Mouse (Mus musculus) CH12.LX (cell line): ENCODE results near the gene Tubb1. TPM values are rescaled to one million over a fixed set of nuclear protein-coding genes. Genes with fewer than 3 reads are reported as not detected.
A peak's percentile ranks its signal among the peaks of the same experiment; 100 is the strongest.

Source experiments
- DNase-seq: peaks from one replicate; pipeline ENCODE4 v3.0.0-alpha.2; 2013; ENCODE audit errors: extremely low read depth
- H3K27ac ChIP-seq: 2 replicates; pipeline ENCODE4 v1.5.1; 2012; ENCODE audit warnings: low read depth, mild to moderate bottlenecking, control low read depth, moderate library complexity; ENCODE audit not compliant: insufficient read depth
- H3K27me3 ChIP-seq: replicated peaks from 2 replicates; pipeline ENCODE3; 2012; ENCODE audit warnings: inconsistent platforms
- H3K36me3 ChIP-seq, 2 experiments: replicated peaks in 1 of 2; 2 replicates each; pipeline versions ENCODE3 to v1.6.1; 2012; ENCODE audit warnings: inconsistent platforms in 1 of 2, low read length in 1 of 2, mild to moderate bottlenecking in 1 of 2, mixed read lengths in 1 of 2, moderate library complexity in 1 of 2; ENCODE audit not compliant: control insufficient read depth in 1 of 2, insufficient read depth in 1 of 2
- H3K4me1 ChIP-seq, 2 experiments: 2 replicates each; pipeline ENCODE4 v1.6.1; 2012; ENCODE audit warnings: inconsistent platforms in 1 of 2, moderate library complexity in 1 of 2; ENCODE audit not compliant: insufficient read depth in 2 of 2, control insufficient read depth in 1 of 2
- H3K4me2 ChIP-seq: 2 replicates; pipeline ENCODE4 v1.6.1; 2012; ENCODE audit warnings: low read depth, mild to moderate bottlenecking, control low read depth; ENCODE audit not compliant: poor library complexity, insufficient read depth, severe bottlenecking
- H3K4me3 ChIP-seq, 3 experiments: fragments of 150-350 bp in 1 of 3; sonication (generic) in 1 of 3; replicated peaks in 1 of 3; 2 replicates each; pipeline versions ENCODE3 to v1.5.1; 2011 to 2012; ENCODE audit warnings: low read depth in 2 of 3, low read length in 2 of 3, mild to moderate bottlenecking in 2 of 3, moderate library complexity in 2 of 3, control low read depth in 1 of 3, improper control_type of control experiment in 1 of 3, inconsistent platforms in 1 of 3, mixed read lengths in 1 of 3; ENCODE audit not compliant: poor library complexity in 1 of 3
- H3K79me2 ChIP-seq: replicated peaks from 2 replicates; pipeline ENCODE4 v1.6.1; 2012; ENCODE audit warnings: mild to moderate bottlenecking, moderate library complexity; ENCODE audit not compliant: control insufficient read depth, poor library complexity, insufficient read depth, severe bottlenecking; ENCODE audit errors: extremely low read depth
- H3K9ac ChIP-seq: 2 replicates; pipeline ENCODE4 v1.6.1; 2012; ENCODE audit warnings: low read depth, mild to moderate bottlenecking, control low read depth, moderate library complexity; ENCODE audit not compliant: insufficient read depth
- H3K9me3 ChIP-seq: replicated peaks from 2 replicates; pipeline ENCODE3; 2012; ENCODE audit warnings: low read length, inconsistent platforms, mixed read lengths
- BHLHE40 ChIP-seq: IDR thresholded peaks from 2 replicates; pipeline ENCODE4 v1.6.1; 2011; ENCODE audit warnings: mild to moderate bottlenecking, low read depth, low read length, improper control_type of control experiment
- CHD1 ChIP-seq: IDR thresholded peaks from 2 replicates; pipeline ENCODE4 v1.6.1; 2012; ENCODE audit warnings: low read depth, low read length, improper control_type of control experiment, inconsistent platforms
- CHD2 ChIP-seq: IDR thresholded peaks from 2 replicates; pipeline ENCODE4 v1.6.1; 2011; ENCODE audit warnings: low read length, improper control_type of control experiment
- CTCF ChIP-seq, 2 experiments: IDR thresholded peaks in 1 of 2; conservative IDR thresholded peaks in 1 of 2; 2 replicates each; pipeline ENCODE4 v1.5.1; 2011 to 2012; ENCODE audit warnings: low read depth in 2 of 2, low read length in 2 of 2, improper control_type of control experiment in 1 of 2, inconsistent platforms in 1 of 2, mild to moderate bottlenecking in 1 of 2, moderate library complexity in 1 of 2
- E2F4 ChIP-seq: IDR thresholded peaks from 2 replicates; pipeline ENCODE4 v1.6.1; 2011; ENCODE audit warnings: low read depth, low read length, improper control_type of control experiment; ENCODE audit not compliant: insufficient replicate concordance
- ELF1 ChIP-seq: IDR thresholded peaks from 2 replicates; pipeline ENCODE4 v1.6.1; 2014; ENCODE audit warnings: low read depth, mild to moderate bottlenecking, inconsistent platforms, low read length, improper control_type of control experiment
- EP300 ChIP-seq: IDR thresholded peaks from 2 replicates; pipeline ENCODE4 v1.6.1; 2011; ENCODE audit warnings: low read length, improper control_type of control experiment
- ETS1 ChIP-seq: conservative IDR thresholded peaks from 2 replicates; pipeline ENCODE4 v1.6.1; 2012; ENCODE audit warnings: low read depth, mild to moderate bottlenecking, inconsistent platforms, low read length, improper control_type of control experiment, moderate library complexity
- GABPA ChIP-seq: IDR thresholded peaks from 2 replicates; pipeline ENCODE4 v1.6.1; 2012; ENCODE audit warnings: low read depth, low read length, improper control_type of control experiment, inconsistent platforms; ENCODE audit not compliant: insufficient replicate concordance
- HCFC1 ChIP-seq: IDR thresholded peaks from 2 replicates; pipeline ENCODE4 v1.6.1; 2012; ENCODE audit warnings: low read depth, mild to moderate bottlenecking, inconsistent platforms, low read length, improper control_type of control experiment
- IRF4 ChIP-seq: IDR thresholded peaks from 2 replicates; pipeline ENCODE4 v1.6.1; 2014; ENCODE audit warnings: low read depth, mild to moderate bottlenecking, inconsistent platforms, low read length, improper control_type of control experiment
- JUN ChIP-seq: IDR thresholded peaks from 2 replicates; pipeline ENCODE4 v1.6.1; 2011; ENCODE audit warnings: low read depth, mild to moderate bottlenecking, low read length, improper control_type of control experiment, moderate library complexity; ENCODE audit not compliant: insufficient read depth
- JUND ChIP-seq: conservative IDR thresholded peaks from 2 replicates; pipeline ENCODE4 v1.6.1; 2011; ENCODE audit warnings: low read depth, low read length, improper control_type of control experiment
- KAT2A ChIP-seq: IDR thresholded peaks from 2 replicates; pipeline ENCODE4 v1.6.1; 2012; ENCODE audit warnings: low read length, improper control_type of control experiment, inconsistent platforms; ENCODE audit not compliant: insufficient replicate concordance
- MAFK ChIP-seq: IDR thresholded peaks from 2 replicates; pipeline ENCODE4 v1.6.1; 2011; ENCODE audit warnings: low read length, improper control_type of control experiment; ENCODE audit not compliant: insufficient replicate concordance
- MAX ChIP-seq: IDR thresholded peaks from 2 replicates; pipeline ENCODE4 v1.6.1; 2011; ENCODE audit warnings: low read length, improper control_type of control experiment
- MAZ ChIP-seq: IDR thresholded peaks from 2 replicates; pipeline ENCODE4 v1.6.1; 2012; ENCODE audit warnings: low read depth, mild to moderate bottlenecking, inconsistent platforms, low read length, improper control_type of control experiment, moderate library complexity
- MEF2A ChIP-seq: IDR thresholded peaks from 2 replicates; pipeline ENCODE4 v1.6.1; 2014; ENCODE audit warnings: low read depth, mild to moderate bottlenecking, inconsistent platforms, low read length, improper control_type of control experiment, borderline replicate concordance
- MXI1 ChIP-seq: IDR thresholded peaks from 2 replicates; pipeline ENCODE4 v1.6.1; 2011; ENCODE audit warnings: mild to moderate bottlenecking, low read depth, low read length, improper control_type of control experiment
- MYC ChIP-seq: IDR thresholded peaks from 2 replicates; pipeline ENCODE4 v1.6.1; 2011; ENCODE audit warnings: low read depth, mild to moderate bottlenecking, improper control_type of control experiment, low read length
- NELFE ChIP-seq: IDR thresholded peaks from 2 replicates; pipeline ENCODE4 v1.6.1; 2011; ENCODE audit warnings: low read depth, low read length, improper control_type of control experiment
- NRF1 ChIP-seq: IDR thresholded peaks from 2 replicates; pipeline ENCODE4 v1.6.1; 2014; ENCODE audit warnings: low read depth, mild to moderate bottlenecking, inconsistent platforms, low read length, improper control_type of control experiment, moderate library complexity
- PAX5 ChIP-seq: IDR thresholded peaks from 2 replicates; pipeline ENCODE4 v1.6.1; 2012; ENCODE audit warnings: low read length, inconsistent platforms, mixed read lengths
- POLR2A ChIP-seq: IDR thresholded peaks from 2 replicates; pipeline ENCODE4 v1.6.1; 2011; ENCODE audit warnings: low read depth, mild to moderate bottlenecking, improper control_type of control experiment, low read length
- POLR2AphosphoS2 ChIP-seq: IDR thresholded peaks from 2 replicates; pipeline ENCODE4 v1.6.1; 2011; ENCODE audit warnings: low read depth, low read length, improper control_type of control experiment
- RAD21 ChIP-seq: IDR thresholded peaks from 2 replicates; pipeline ENCODE4 v1.6.1; 2011; ENCODE audit warnings: low read depth, mild to moderate bottlenecking, low read length, improper control_type of control experiment, moderate library complexity
- RCOR1 ChIP-seq: conservative IDR thresholded peaks from 2 replicates; pipeline ENCODE4 v1.6.1; 2012; ENCODE audit warnings: low read depth, mild to moderate bottlenecking, inconsistent platforms, low read length, improper control_type of control experiment
- SIN3A ChIP-seq: IDR thresholded peaks from 2 replicates; pipeline ENCODE4 v1.6.1; 2012; ENCODE audit warnings: low read length, improper control_type of control experiment, inconsistent platforms
- SMC3 ChIP-seq: IDR thresholded peaks from 2 replicates; pipeline ENCODE4 v1.6.1; 2011; ENCODE audit warnings: low read depth, low read length, improper control_type of control experiment
- TBP ChIP-seq: conservative IDR thresholded peaks from 2 replicates; pipeline ENCODE4 v1.6.1; 2011; ENCODE audit warnings: low read depth, low read length, improper control_type of control experiment
- TCF12 ChIP-seq: IDR thresholded peaks from 2 replicates; pipeline ENCODE4 v1.6.1; 2014; ENCODE audit warnings: low read depth, mild to moderate bottlenecking, inconsistent platforms, low read length, improper control_type of control experiment
- UBTF ChIP-seq: IDR thresholded peaks from 2 replicates; pipeline ENCODE4 v1.6.1; 2012; ENCODE audit warnings: low read depth, mild to moderate bottlenecking, inconsistent platforms, low read length, improper control_type of control experiment, moderate library complexity
- USF1 ChIP-seq: IDR thresholded peaks from 2 replicates; pipeline ENCODE4 v1.6.1; 2014; ENCODE audit warnings: low read depth, mild to moderate bottlenecking, inconsistent platforms, low read length, improper control_type of control experiment
- USF2 ChIP-seq: conservative IDR thresholded peaks from 2 replicates; pipeline ENCODE4 v1.6.1; 2011; ENCODE audit warnings: low read depth, low read length, improper control_type of control experiment
- ZC3H11A ChIP-seq: IDR thresholded peaks from 2 replicates; pipeline ENCODE4 v1.6.1; 2012; ENCODE audit warnings: low read depth, mild to moderate bottlenecking, inconsistent platforms, low read length, improper control_type of control experiment
- ZKSCAN1 ChIP-seq: IDR thresholded peaks from 2 replicates; pipeline ENCODE4 v1.6.1; 2012; ENCODE audit warnings: low read depth, inconsistent platforms, low read length, improper control_type of control experiment, borderline replicate concordance
- ZMIZ1 ChIP-seq: IDR thresholded peaks from 2 replicates; pipeline ENCODE4 v1.6.1; 2012; ENCODE audit warnings: low read depth, mild to moderate bottlenecking, inconsistent platforms, low read length, improper control_type of control experiment
- ZNF384 ChIP-seq: IDR thresholded peaks from 2 replicates; pipeline ENCODE4 v1.6.1; 2012; ENCODE audit warnings: low read depth, low read length, improper control_type of control experiment, inconsistent platforms
- dilution Hi-C: fragments of 300-500 bp; cut with MboI; formaldehyde crosslinking; loops from 2 replicates; pipeline ENCODE4 v1.14.3; 2020; ENCODE audit warnings: low sequenced_read_pairs; ENCODE audit not compliant: extremely low pct_unique_long_range_greater_than_20kb, extremely low pct_ligation_motif_present
- in situ Hi-C: fragments of 300-500 bp; cut with MboI; formaldehyde crosslinking; loops from 3 replicates; pipeline ENCODE4 v1.14.3; 2019; ENCODE audit warnings: low sequenced_read_pairs, low pct_ligation_motif_present, low pct_unique_long_range_greater_than_20kb, mixed read lengths
- polyA plus RNA-seq: library from polyadenylated mRNA; unstranded; fragments of >175 nt; gene quantifications from 2 replicates; pipeline ENCODE4 v1.2.1, GENCODE M21; 2012; ENCODE audit warnings: low read depth; ENCODE audit not compliant: insufficient read length
- total RNA-seq, 2 experiments: library from RNA; depleted of rRNA; stranded (reverse); fragments of 300-350 nt in 1 of 2; fragments of >200 nt in 1 of 2; gene quantifications; 2 replicates each; pipeline ENCODE4 v1.2.3; 2012 to 2014

Tubb1 gene
- total and polyA plus RNA-seq, 3 experiments, result not detected

DNA sequence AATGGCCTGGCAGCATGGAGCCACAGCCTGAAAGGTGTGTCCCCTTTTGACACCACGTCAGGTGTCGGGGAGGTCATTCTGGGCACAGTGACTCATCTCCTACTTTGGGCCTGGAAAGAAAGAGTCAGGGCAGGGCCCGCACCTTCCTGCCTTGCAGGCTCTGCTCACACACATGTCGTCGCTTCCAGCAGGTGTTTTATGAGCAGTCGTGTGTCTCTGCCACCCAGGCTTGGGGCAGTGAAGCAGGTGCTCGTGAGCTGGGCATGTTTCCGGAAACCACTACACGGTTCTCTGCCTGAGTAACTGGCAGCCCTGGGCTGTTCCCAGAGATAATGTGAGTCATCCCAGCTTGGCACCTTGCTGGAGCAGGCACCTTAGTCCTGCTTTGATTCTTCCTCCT, 8.0 kb upstream of the Tubb1 start:
- peaks cover 13% of the 10 kb centered on the region for H3K79me2 ChIP-seq
- dilution Hi-C loops, result no loop called here
- no peak for TF ChIP-seq ZNF384
- peak; percentile 98 for TF ChIP-seq MEF2A
- TF ChIP-seq E2F4, result no peak
- TF ChIP-seq JUN, result peak; percentile 93
- no peak for TF ChIP-seq ZKSCAN1
- TF ChIP-seq CHD1, result 0 out of 2 replicates have a peak, but pooled peaks have one; percentile 43
- no peak for TF ChIP-seq TBP
- no peak for TF ChIP-seq MAFK
- TF ChIP-seq MAX, result peak; percentile 82
- no peak for TF ChIP-seq SMC3
- TF ChIP-seq GABPA, result no peak
- TF ChIP-seq ZMIZ1, result 0 out of 2 replicates have a peak, but pooled peaks have one; percentile 26
- peak; percentile 76; the same call in 1 of the 2 replicates for TF ChIP-seq RCOR1
- peak; percentile 68; the same call in 1 of the 2 replicates for TF ChIP-seq MXI1
- TF ChIP-seq JUND, result peak; percentile 81
- TF ChIP-seq NRF1, result no peak
- TF ChIP-seq CTCF (conservative IDR thresholded peaks at IDR 0.05 in 1 of 2, IDR thresholded peaks at IDR 0.05 in 1 of 2; ENCODE audit: low read depth in 2 of 2, low read length in 2 of 2), result no peak
- peak; percentile 85 for TF ChIP-seq MYC
- peak; percentile 90; the same call in 1 of the 2 replicates for TF ChIP-seq MAZ
- TF ChIP-seq EP300, result peak; percentile 94
- TF ChIP-seq BHLHE40, result peak; percentile 99
- TF ChIP-seq KAT2A, result no peak
- no peak; the same call in 1 of the 2 replicates for TF ChIP-seq RAD21
- no peak for TF ChIP-seq PAX5
- no peak for TF ChIP-seq POLR2AphosphoS2
- no peak for TF ChIP-seq USF2
- peak; percentile 25; the same call in 1 of the 2 replicates for TF ChIP-seq HCFC1
- TF ChIP-seq USF1, result no peak
- peak; percentile 99 for TF ChIP-seq ETS1
- no peak for TF ChIP-seq POLR2A
- TF ChIP-seq IRF4, result peak; percentile 88
- TF ChIP-seq UBTF, result no peak
- TF ChIP-seq ELF1, result peak; percentile 32; the same call in 1 of the 2 replicates
- TF ChIP-seq CHD2, result peak; percentile 53; the same call in 1 of the 2 replicates
- TF ChIP-seq NELFE, result no peak
- TF ChIP-seq ZC3H11A, result no peak
- TF ChIP-seq TCF12, result peak; percentile 99
- peak; percentile 68 for TF ChIP-seq SIN3A
- peak; percentile 90 for DNase-seq
- H3K9me3 ChIP-seq, result no peaks in the 10 kb centered on the region
- H3K27me3 ChIP-seq, result peaks cover 1% of the 10 kb centered on the region
- H3K4me3 ChIP-seq, result no peak overlapping the region
- peaks cover 29 to 58% of the 10 kb centered on the region in 2 experiments for H3K4me1 ChIP-seq
- in situ Hi-C loops, result no loop called here
- H3K36me3 ChIP-seq, result no peaks in the 10 kb centered on the region
- H3K27ac ChIP-seq, result 0 out of 2 replicates have a peak overlapping the region, but pooled peaks have one; percentile 4
- peak overlapping the region; percentile 23; the same call in 1 of the 2 replicates for H3K4me2 ChIP-seq
- H3K9ac ChIP-seq, result no peak overlapping the region
